Mouse (Mus musculus) liver, embryonic 13.5 days (tissue): ENCODE measurements at regions not wholly inside any gene's neighbourhood (a gene's known extent, or its start where the extent isn't known, plus 50 kb on each side); places are given as distances from the start of the nearest gene placed in this dataset.

Experiments used
- ATAC-seq: fragments of 200-750 bp; cut with Nextera tagmentation; 2 replicates; pipeline ENCODE4 v1.8.0; 2017; ENCODE audit warnings: low read depth, mild to moderate bottlenecking, moderate number of reproducible peaks, moderate library complexity
- DNase-seq: peaks from one replicate; pipeline ENCODE4 v3.0.0; 2022
- H3K27ac ChIP-seq: fragments of 300-500 bp; sonication (generic); 2 replicates; pipeline ENCODE4 v1.5.1; 2015; ENCODE audit warnings: moderate library complexity, mild to moderate bottlenecking, inconsistent platforms
- H3K27me3 ChIP-seq: fragments of 300-500 bp; sonication (generic); 2 replicates; pipeline ENCODE4 v1.6.1; 2015; ENCODE audit warnings: mild to moderate bottlenecking, inconsistent platforms
- H3K36me3 ChIP-seq: fragments of 300-500 bp; sonication (generic); 2 replicates; pipeline ENCODE4 v1.6.1; 2015; ENCODE audit warnings: mild to moderate bottlenecking, inconsistent platforms
- H3K4me1 ChIP-seq: fragments of 300-500 bp; sonication (generic); replicated peaks from 2 replicates; pipeline ENCODE4 v1.6.1; 2015; ENCODE audit warnings: inconsistent platforms
- H3K4me2 ChIP-seq: fragments of 300-500 bp; sonication (generic); 2 replicates; pipeline ENCODE4 v1.6.1; 2015; ENCODE audit warnings: inconsistent platforms, mild to moderate bottlenecking, moderate library complexity
- H3K4me3 ChIP-seq: fragments of 300-500 bp; sonication (generic); replicated peaks from 2 replicates; pipeline ENCODE4 v1.5.1; 2015; ENCODE audit warnings: mild to moderate bottlenecking, inconsistent platforms
- H3K9ac ChIP-seq: fragments of 300-500 bp; sonication (generic); 2 replicates; pipeline ENCODE4 v1.6.1; 2015; ENCODE audit warnings: mild to moderate bottlenecking, inconsistent platforms
- H3K9me3 ChIP-seq: fragments of 300-500 bp; sonication (generic); replicated peaks from 2 replicates; pipeline ENCODE4 v1.6.1; 2016; ENCODE audit warnings: inconsistent platforms
- WGBS: fragments of 180-500 bp; shearing (Covaris S2); methylation state at CpG from one replicate; pipeline ENCODE4 v1.1.7; 2015; ENCODE audit not compliant: insufficient replicate concordance; 5-methylcytosine and 5-hydroxymethylcytosine counted together

- Histone ChIP-seq H3K4me2 (no peak overlapping the region), H3K9me3 (peaks cover 14% of the 10 kb centered on the region), H3K36me3 (no peaks in the 10 kb centered on the region), H3K4me3 (no peak overlapping the region), H3K27ac (no peak overlapping the region), H3K4me1 (no peaks in the 10 kb centered on the region), H3K27me3 (peaks cover 11% of the 10 kb centered on the region; the same call in 1 of the 2 replicates), H3K9ac (no peak overlapping the region)
- 45% methylated on average over 11 of the region's 11 CpGs for WGBS
- ATAC-seq (no peak), DNase-seq (no peak)
These were observed 102.8 kb upstream of the Tbx3 start for GRCm38 (mm10) chr5:119567639-119568038.

- no peak overlapping the region for H3K27ac ChIP-seq
- H3K27me3 ChIP-seq, result no peaks in the 10 kb centered on the region
- no peak overlapping the region for H3K9ac ChIP-seq
- ATAC-seq, result no peak
- DNase-seq, result no peak
- peaks cover 17% of the 10 kb centered on the region for H3K9me3 ChIP-seq
- 50% methylated on average over 8 of the region's 8 CpGs for WGBS
- no peak overlapping the region for H3K4me3 ChIP-seq
- no peak overlapping the region for H3K4me2 ChIP-seq
- H3K4me1 ChIP-seq, result peaks cover 4% of the 10 kb centered on the region; the same call in 1 of the 2 replicates
- no peaks in the 10 kb centered on the region; the same call in 1 of the 2 replicates for H3K36me3 ChIP-seq
These were observed 100.4 kb upstream of the Tbx3 start for GRCm38 (mm10) chr5:119570054-119570453.

- no peak overlapping the region for H3K4me2 ChIP-seq
- peaks cover 4% of the 10 kb centered on the region; the same call in 1 of the 2 replicates for H3K4me1 ChIP-seq
- WGBS, result 65% methylated on average over 3 of the region's 3 CpGs
- no peak overlapping the region for H3K4me3 ChIP-seq
- no peak for DNase-seq
- no peak overlapping the region for H3K9ac ChIP-seq
- H3K27me3 ChIP-seq, result no peaks in the 10 kb centered on the region
- ATAC-seq, result no peak
- no peak overlapping the region for H3K27ac ChIP-seq
- no peaks in the 10 kb centered on the region; the same call in 1 of the 2 replicates for H3K36me3 ChIP-seq
- H3K9me3 ChIP-seq, result peaks cover 17% of the 10 kb centered on the region
These were observed 98.8 kb upstream of the Tbx3 start for GRCm38 (mm10) chr5:119571644-119572043.

GRCm38 (mm10) chr5:119575124-119575523 is 95.3 kb upstream of the Tbx3 start:
- WGBS, result 19% methylated on average over 14 of the region's 14 CpGs

GRCm38 (mm10) chr5:119579288-119579687 is 91.2 kb upstream of the Tbx3 start:
- DNase-seq, result no peak
- Histone ChIP-seq H3K36me3 (no peaks in the 10 kb centered on the region), H3K4me3 (no peak overlapping the region), H3K9ac (no peak overlapping the region), H3K4me1 (peaks cover 4% of the 10 kb centered on the region; the same call in 1 of the 2 replicates), H3K4me2 (no peak overlapping the region), H3K27me3 (no peaks in the 10 kb centered on the region), H3K9me3 (no peaks in the 10 kb centered on the region), H3K27ac (no peak overlapping the region)
- 58% methylated on average over 2 of the region's 2 CpGs for WGBS
- no peak for ATAC-seq

More at GRCm38 (mm10) chr5:119575124-119575523, 95.3 kb upstream of the Tbx3 start:
- Histone ChIP-seq H3K9ac (no peak overlapping the region), H3K27ac (peak overlapping the region; percentile 39; the same call in 1 of the 2 replicates), H3K27me3 (no peaks in the 10 kb centered on the region), H3K4me3 (no peak overlapping the region), H3K9me3 (peaks cover 17% of the 10 kb centered on the region), H3K4me2 (no peak overlapping the region), H3K36me3 (no peaks in the 10 kb centered on the region; the same call in 1 of the 2 replicates), H3K4me1 (peaks cover 4% of the 10 kb centered on the region; the same call in 1 of the 2 replicates)
- ATAC-seq (peak; percentile 77), DNase-seq (peak; percentile 5)

- no peaks in the 10 kb centered on the region for H3K27me3 ChIP-seq
- no peak overlapping the region for H3K9ac ChIP-seq
- no peak for ATAC-seq
- no peaks in the 10 kb centered on the region for H3K9me3 ChIP-seq
- H3K4me1 ChIP-seq, result peaks cover 2% of the 10 kb centered on the region; the same call in 1 of the 2 replicates
- H3K4me3 ChIP-seq, result no peak overlapping the region
- H3K4me2 ChIP-seq, result peak overlapping the region; percentile 33; the same call in 1 of the 2 replicates
- WGBS, result 36% methylated on average over 2 of the region's 2 CpGs
- DNase-seq, result no peak
- no peaks in the 10 kb centered on the region for H3K36me3 ChIP-seq
- H3K27ac ChIP-seq, result 0 out of 2 replicates have a peak overlapping the region, but pooled peaks have one; percentile 23
These were observed 90.7 kb upstream of the Tbx3 start for GRCm38 (mm10) chr5:119579806-119580205.

GRCm38 (mm10) chr5:119580395-119580794 is 90.1 kb upstream of the Tbx3 start:
- H3K9ac ChIP-seq, result no peak overlapping the region
- 28% methylated on average over 6 of the region's 6 CpGs for WGBS
- no peaks in the 10 kb centered on the region for H3K9me3 ChIP-seq
- H3K27ac ChIP-seq, result peak overlapping the region; percentile 23; the same call in 1 of the 2 replicates
- H3K27me3 ChIP-seq, result no peaks in the 10 kb centered on the region
- ATAC-seq (peak; percentile 72), DNase-seq (no peak)
- peak overlapping the region; percentile 33; the same call in 1 of the 2 replicates for H3K4me2 ChIP-seq
- no peaks in the 10 kb centered on the region for H3K36me3 ChIP-seq
- H3K4me3 ChIP-seq, result no peak overlapping the region
- H3K4me1 ChIP-seq, result no peaks in the 10 kb centered on the region; the same call in 1 of the 2 replicates

DNA sequence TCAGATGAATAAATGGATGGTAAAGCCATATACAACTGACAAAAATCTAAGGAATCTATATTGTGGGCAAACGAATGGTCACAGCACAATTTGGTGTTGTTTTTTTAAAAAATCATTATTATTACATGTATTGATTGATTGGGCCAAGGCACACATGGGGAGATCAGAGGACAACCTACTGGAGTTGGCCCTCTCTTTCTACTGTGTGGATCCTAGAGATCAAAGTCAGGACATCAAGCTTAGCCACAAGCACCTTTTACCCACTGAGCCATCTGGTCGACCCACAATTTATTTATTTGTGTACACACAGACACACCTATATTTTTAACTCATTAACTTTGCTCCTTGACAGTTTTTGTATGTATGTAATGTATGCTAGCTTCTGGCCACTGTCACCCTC is 89.7 kb upstream of the Tbx3 start:
- Histone ChIP-seq H3K27ac (no peak overlapping the region), H3K4me2 (no peak overlapping the region), H3K4me3 (no peak overlapping the region), H3K4me1 (no peaks in the 10 kb centered on the region), H3K36me3 (no peaks in the 10 kb centered on the region), H3K9me3 (no peaks in the 10 kb centered on the region), H3K9ac (no peak overlapping the region), H3K27me3 (no peaks in the 10 kb centered on the region)
- WGBS, result 29% methylated on average over 2 of the region's 2 CpGs
- DNase-seq (no peak), ATAC-seq (peak; percentile 68; the same call in 1 of the 2 replicates)

- DNase-seq (no peak), ATAC-seq (no peak)
- Histone ChIP-seq H3K9me3 (no peaks in the 10 kb centered on the region), H3K27me3 (no peaks in the 10 kb centered on the region), H3K4me1 (no peaks in the 10 kb centered on the region), H3K36me3 (no peaks in the 10 kb centered on the region), H3K9ac (no peak overlapping the region), H3K27ac (no peak overlapping the region), H3K4me2 (no peak overlapping the region), H3K4me3 (no peak overlapping the region)
- 43% methylated on average over 2 of the region's 2 CpGs for WGBS
These were observed 86.1 kb upstream of the Tbx3 start for GRCm38 (mm10) chr5:119584389-119584788.

- Histone ChIP-seq H3K4me1 (no peaks in the 10 kb centered on the region), H3K27me3 (no peaks in the 10 kb centered on the region), H3K36me3 (no peaks in the 10 kb centered on the region), H3K4me3 (no peak overlapping the region), H3K27ac (no peak overlapping the region), H3K4me2 (no peak overlapping the region), H3K9ac (no peak overlapping the region), H3K9me3 (no peaks in the 10 kb centered on the region)
- ATAC-seq (no peak), DNase-seq (no peak)
- 65% methylated on average over 5 of the region's 5 CpGs for WGBS
These were observed 85.6 kb upstream of the Tbx3 start for GRCm38 (mm10) chr5:119584914-119585313.

- ATAC-seq, result no peak
- Histone ChIP-seq H3K27ac (no peak overlapping the region), H3K27me3 (no peaks in the 10 kb centered on the region), H3K9me3 (no peaks in the 10 kb centered on the region), H3K9ac (no peak overlapping the region), H3K4me1 (no peaks in the 10 kb centered on the region), H3K36me3 (no peaks in the 10 kb centered on the region), H3K4me2 (no peak overlapping the region), H3K4me3 (no peak overlapping the region)
- no peak for DNase-seq
- 65% methylated on average over 12 of the region's 12 CpGs for WGBS
These were observed 83.9 kb upstream of the Tbx3 start for GRCm38 (mm10) chr5:119586391-119587058.
